Mouse (Mus musculus) neural tube, embryonic 12.5 days (tissue): ENCODE results near the gene B4galnt1. TPM values are rescaled to one million over a fixed set of nuclear protein-coding genes. Genes with fewer than 3 reads are reported as not detected.

Source experiments
- polyA plus RNA-seq: library from polyadenylated mRNA; unstranded; fragments of >200 nt; fragmentation: Nextera tagmentation; extraction: Ambion mirVana; gene quantifications from 2 replicates; pipeline ENCODE4 v1.2.1, GENCODE M21; 2016

B4galnt1 gene
- polyA plus RNA-seq, 1 experiment from 2014 or later: 31.5 TPM

Other genes with a start within 250 kb of the B4galnt1 start
- gene Ctdsp2, start 186.5 kb upstream of the B4galnt1 start, polyA plus RNA-seq: 39.4 and 42.6 TPM in 2 replicates
- gene Avil, start 164.5 kb upstream of the B4galnt1 start, polyA plus RNA-seq: 5.2 and 10.0 TPM in 2 replicates
- 70.7 and 70.9 TPM in 2 replicates for gene Tsfm, start 134.4 kb upstream of the B4galnt1 start, polyA plus RNA-seq
- 31.5 and 32.5 TPM in 2 replicates for gene Mettl1, start 123.8 kb upstream of the B4galnt1 start, polyA plus RNA-seq
- gene Eef1akmt3, start 123.7 kb upstream of the B4galnt1 start, polyA plus RNA-seq: 0.15 and 0.17 TPM in 2 replicates
- 0.13 and 0.25 TPM in 2 replicates for gene Cyp27b1, start 117.0 kb upstream of the B4galnt1 start, polyA plus RNA-seq
- gene March9, start 105.0 kb upstream of the B4galnt1 start, polyA plus RNA-seq: 6.1 TPM in 2 replicates
- 1,857 and 1,896 TPM in 2 replicates for gene Cdk4, start 101.7 kb upstream of the B4galnt1 start, polyA plus RNA-seq
- 137 and 147 TPM in 2 replicates for gene Tspan31, start 95.0 kb upstream of the B4galnt1 start, polyA plus RNA-seq
- gene Agap2, start 89.9 kb upstream of the B4galnt1 start, polyA plus RNA-seq: 1.1 and 1.3 TPM in 2 replicates
- 118 and 123 TPM in 2 replicates for gene Os9, start 44.1 kb upstream of the B4galnt1 start, polyA plus RNA-seq
- 1.5 and 1.8 TPM in 2 replicates for gene Slc26a10, start 15.4 kb downstream of the B4galnt1 start, polyA plus RNA-seq
- gene Arhgef25, start 24.9 kb downstream of the B4galnt1 start, polyA plus RNA-seq: 43.3 and 43.6 TPM in 2 replicates
- 189 and 199 TPM in 2 replicates for gene Dtx3, start 30.5 kb downstream of the B4galnt1 start, polyA plus RNA-seq
- 22.0 and 22.4 TPM in 2 replicates for gene Pip4k2c, start 46.4 kb downstream of the B4galnt1 start, polyA plus RNA-seq
- gene Kif5a, start 98.1 kb downstream of the B4galnt1 start, polyA plus RNA-seq: 72.7 and 81.6 TPM in 2 replicates
- gene Dctn2, start 101.1 kb downstream of the B4galnt1 start, polyA plus RNA-seq: 273 and 277 TPM in 2 replicates
- gene Mbd6, start 123.8 kb downstream of the B4galnt1 start, polyA plus RNA-seq: 18.4 and 20.5 TPM in 2 replicates
- gene Mars, start 146.6 kb downstream of the B4galnt1 start, polyA plus RNA-seq: 145 and 146 TPM in 2 replicates
- gene Arhgap9, start 156.7 kb downstream of the B4galnt1 start, polyA plus RNA-seq: 1.7 and 2.0 TPM in 2 replicates
- gene Gli1, start 176.7 kb downstream of the B4galnt1 start, polyA plus RNA-seq: 3.6 and 4.0 TPM in 2 replicates
- not detected in 2 replicates for gene Inhbe, start 189.2 kb downstream of the B4galnt1 start, polyA plus RNA-seq
- not detected in 2 replicates for gene Inhbc, start 205.2 kb downstream of the B4galnt1 start, polyA plus RNA-seq
- 33.9 and 36.3 TPM in 2 replicates for gene R3hdm2, start 215.1 kb downstream of the B4galnt1 start, polyA plus RNA-seq